Comparison of ENCODE assay signal across 9 mouse cellular contexts in the genomic region with DNA sequence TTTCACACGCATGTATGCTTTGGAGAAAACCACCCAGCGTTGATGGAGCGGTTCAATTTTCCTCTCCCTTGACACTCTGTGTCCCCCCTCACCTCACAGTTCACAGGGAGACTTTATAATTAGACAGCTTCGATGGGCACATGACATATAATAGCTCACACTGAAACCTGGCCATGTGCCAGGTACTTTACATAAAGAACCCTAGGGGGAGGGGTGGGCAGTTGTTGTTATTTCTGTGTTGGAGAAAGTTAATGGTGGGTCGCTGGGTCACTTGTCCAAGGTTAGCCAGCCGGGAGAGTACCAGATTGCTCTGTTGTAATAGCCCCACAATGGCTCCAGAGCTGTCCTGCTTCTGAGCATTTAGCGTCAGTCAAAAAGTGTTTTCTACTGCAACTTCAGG.
DNase-seq lines count a peak whose midpoint lies in the region; ATAC-seq and TF ChIP-seq lines count a peak whose summit lies in the region.
"Had no signal": no experiment of that assay in that cellular context is flagged by ENCODE, and none has a peak within 500 bp of the region (broad histone marks: within the 10 kb centered on the region; RNA-seq: fewer than 3 reads in every experiment).

No protein-coding gene starts in this region.

- no peaks in the 10 kb centered on the region for H3K27me3 ChIP-seq in lung, postnatal 0 days (replicated peaks; ENCODE audit: insufficient read depth, low read length)
- no peaks in the 10 kb centered on the region for H3K27me3 ChIP-seq in hindbrain, embryonic 16.5 days (replicated peaks; ENCODE audit: control insufficient read depth, insufficient read depth, low read length)
- no peaks in the 10 kb centered on the region for H3K27me3 ChIP-seq in limb, embryonic 15.5 days

- no peaks in the 10 kb centered on the region for H3K4me1 ChIP-seq in lung, postnatal 0 days (ENCODE audit: insufficient read depth, low read depth, low read length)
- peaks cover 3% of the 10 kb centered on the region; the same call in 1 of the 2 replicates for H3K4me1 ChIP-seq in hindbrain, embryonic 16.5 days (ENCODE audit: control insufficient read depth, insufficient read depth, low read depth, low read length)
- H3K4me1 ChIP-seq in limb, embryonic 15.5 days, result peaks cover 17% of the 10 kb centered on the region

- H3K4me3 ChIP-seq in lung, postnatal 0 days (ENCODE audit: low read depth, low read length), result no peak overlapping the region
- H3K4me3 ChIP-seq in hindbrain, embryonic 16.5 days (ENCODE audit: low read length), result no peak overlapping the region
- no peak overlapping the region for H3K4me3 ChIP-seq in limb, embryonic 15.5 days

- H3K9me3 ChIP-seq in lung, postnatal 0 days (ENCODE audit: low read length), result no peaks in the 10 kb centered on the region
- peaks cover 2% of the 10 kb centered on the region; the same call in 1 of the 2 replicates for H3K9me3 ChIP-seq in hindbrain, embryonic 16.5 days (ENCODE audit: control insufficient read depth, low read length)
- peaks cover 4% of the 10 kb centered on the region; the same call in 1 of the 2 replicates for H3K9me3 ChIP-seq in limb, embryonic 15.5 days

- no peaks in the 10 kb centered on the region for H3K36me3 ChIP-seq in lung, postnatal 0 days (ENCODE audit: insufficient read depth, low read length)
- no peaks in the 10 kb centered on the region for H3K36me3 ChIP-seq in hindbrain, embryonic 16.5 days (ENCODE audit: control insufficient read depth, insufficient read depth, low read length)
- H3K36me3 ChIP-seq in limb, embryonic 15.5 days, result no peaks in the 10 kb centered on the region

- WGBS in lung, postnatal 0 days, result 59% methylated on average over 7 of the region's 7 CpGs
- 24% methylated on average over 7 of the region's 7 CpGs for WGBS in hindbrain, embryonic 16.5 days
- WGBS in limb, embryonic 15.5 days, result 49% methylated on average over 7 of the region's 7 CpGs

- H3K4me2 ChIP-seq in lung, postnatal 0 days (replicated peaks; ENCODE audit: low read depth, low read length), result no peak overlapping the region
- no peak overlapping the region for H3K4me2 ChIP-seq in hindbrain, embryonic 16.5 days (ENCODE audit: low read length)
- H3K4me2 ChIP-seq in limb, embryonic 15.5 days, result no peak overlapping the region

- no peak overlapping the region for H3K27ac ChIP-seq in lung, postnatal 0 days (ENCODE audit: low read length)
- no peak overlapping the region for H3K27ac ChIP-seq in hindbrain, embryonic 16.5 days (ENCODE audit: low read depth, low read length)
- 0 out of 2 replicates have a peak overlapping the region, but pooled peaks have one; percentile 50 for H3K27ac ChIP-seq in limb, embryonic 15.5 days

- ATAC-seq in lung, postnatal 0 days, result no peak
- ATAC-seq in hindbrain, embryonic 16.5 days, result peak; percentile 48; the same call in 1 of the 2 replicates
- ATAC-seq in limb, embryonic 15.5 days (ENCODE audit: insufficient number of reproducible peaks, low FRiP score, low TSS enrichment, low read depth), result no peak

- H3K9ac ChIP-seq in lung, postnatal 0 days (replicated peaks; ENCODE audit: low read depth), result no peak overlapping the region
- H3K9ac ChIP-seq in hindbrain, embryonic 16.5 days (ENCODE audit: low read depth, low read length), result no peak overlapping the region
- H3K9ac ChIP-seq in limb, embryonic 15.5 days, result no peak overlapping the region

- no peak for TF ChIP-seq CTCF in lung, postnatal 0 days (IDR thresholded peaks at IDR 0.05)

- no peak for TF ChIP-seq EP300 in lung, postnatal 0 days (IDR thresholded peaks at IDR 0.05)

- DNase-seq in embryo, embryonic 11.5 days (ENCODE audit: low read depth, low spot score), result peak; percentile 26
- DNase-seq in embryo, embryonic 10 days (ENCODE audit: low spot score), result no peak
- peak; percentile 13 for DNase-seq in lung, postnatal 0 days (ENCODE audit: low spot score)
- DNase-seq in lung, postnatal 36 days, result no peak
- no peak for DNase-seq in right cerebral cortex, postnatal 36 days (ENCODE audit: low spot score in 2 of 2)
- no peak for DNase-seq in gastrocnemius, adult 8-10 months (ENCODE audit: low spot score in 2 of 2)
- DNase-seq: lung, postnatal 14 days had no signal

Comparison
In these comparisons a context has a peak if more than half of its experiments do, and no peak if none do; other contexts are left out.
1. DNase-seq: peak in embryo, embryonic 11.5 days (single experiment) and lung, postnatal 0 days (single experiment); none in embryo, embryonic 10 days (single experiment), lung, postnatal 36 days (single experiment), right cerebral cortex, postnatal 36 days (0 of 2) and gastrocnemius, adult 8-10 months (0 of 2).